Mouse (Mus musculus): ENCODE measurements around the gene Osbpl11. TPM values are rescaled to one million over a fixed set of nuclear protein-coding genes. Genes with fewer than 3 reads are reported as not detected.
"Not testable (repeated sequence)": the region's sequence is repeated elsewhere in the genome, so short reads cannot be mapped to it uniquely, and the experiment has no call there.

Osbpl11 gene
- total and polyA plus RNA-seq, 3 experiments: 8.9 to 18.4 (median 17.0) TPM

- Histone ChIP-seq H3K4me1 (ENCODE audit: control insufficient read depth, insufficient read depth, low read length) (no peaks in the 10 kb centered on the region), H3K79me2 (replicated peaks; ENCODE audit: control insufficient read depth, insufficient read depth, low read length) (no peaks in the 10 kb centered on the region), H3K9ac (ENCODE audit: low read depth, low read length) (no peak overlapping the region), H3K27ac (no peak overlapping the region), H3K36me3 (ENCODE audit: control insufficient read depth, insufficient read depth, low read length) (no peaks in the 10 kb centered on the region), H3K4me3 (no peak overlapping the region), H3K27me3 (ENCODE audit: control insufficient read depth, insufficient read depth, low read length) (no peaks in the 10 kb centered on the region)
- intact Hi-C loops (cut with DNase I): no loop called here
- no peak for DNase-seq
- WGBS: 77% methylated on average over 6 of the region's 6 CpGs
- TF ChIP-seq EP300 (IDR thresholded peaks at IDR 0.05; ENCODE audit: insufficient read depth, low read depth, low read length) (no peak), POLR2A (IDR thresholded peaks at IDR 0.05; ENCODE audit: insufficient read depth, low read depth, low read length) (no peak), CTCF (IDR thresholded peaks at IDR 0.05) (no peak)
Measured at GRCm38 (mm10) chr16:33171800-33172199, 13.1 kb upstream of the Osbpl11 start.

GRCm38 (mm10) chr16:33173151-33173550, 11.7 kb upstream of the Osbpl11 start:
- WGBS: 59% methylated on average over 5 of the region's 5 CpGs
- Histone ChIP-seq H3K27ac (no peak overlapping the region), H3K79me2 (replicated peaks; ENCODE audit: control insufficient read depth, insufficient read depth, low read length) (no peaks in the 10 kb centered on the region), H3K4me1 (ENCODE audit: control insufficient read depth, insufficient read depth, low read length) (peaks cover 1% of the 10 kb centered on the region; the same call in 1 of the 2 replicates), H3K36me3 (ENCODE audit: control insufficient read depth, insufficient read depth, low read length) (no peaks in the 10 kb centered on the region), H3K4me3 (no peak overlapping the region), H3K9ac (ENCODE audit: low read depth, low read length) (no peak overlapping the region), H3K27me3 (ENCODE audit: control insufficient read depth, insufficient read depth, low read length) (no peaks in the 10 kb centered on the region)
- TF ChIP-seq CTCF (IDR thresholded peaks at IDR 0.05): no peak
- no peak for TF ChIP-seq POLR2A (IDR thresholded peaks at IDR 0.05; ENCODE audit: insufficient read depth, low read depth, low read length)
- no peak for TF ChIP-seq EP300 (IDR thresholded peaks at IDR 0.05; ENCODE audit: insufficient read depth, low read depth, low read length)
- no peak for DNase-seq
- intact Hi-C loops (cut with DNase I): no loop called here

- no peaks in the 10 kb centered on the region for H3K36me3 ChIP-seq (ENCODE audit: control insufficient read depth, insufficient read depth, low read length)
- TF ChIP-seq CTCF (IDR thresholded peaks at IDR 0.05) (no peak), POLR2A (IDR thresholded peaks at IDR 0.05; ENCODE audit: insufficient read depth, low read depth, low read length) (no peak), EP300 (IDR thresholded peaks at IDR 0.05; ENCODE audit: insufficient read depth, low read depth, low read length) (no peak)
- peaks cover 2% of the 10 kb centered on the region; the same call in 1 of the 2 replicates for H3K4me1 ChIP-seq (ENCODE audit: control insufficient read depth, insufficient read depth, low read length)
- DNase-seq: no peak
- H3K27me3 ChIP-seq (ENCODE audit: control insufficient read depth, insufficient read depth, low read length): no peaks in the 10 kb centered on the region
- no peak overlapping the region for H3K4me3 ChIP-seq
- H3K79me2 ChIP-seq (replicated peaks; ENCODE audit: control insufficient read depth, insufficient read depth, low read length): no peaks in the 10 kb centered on the region
- intact Hi-C loops (cut with DNase I): no loop called here
- H3K9ac ChIP-seq (ENCODE audit: low read depth, low read length): no peak overlapping the region
- no peak overlapping the region for H3K27ac ChIP-seq
Measured at GRCm38 (mm10) chr16:33174695-33175094, 10.2 kb upstream of the Osbpl11 start.

- H3K27me3 ChIP-seq (ENCODE audit: control insufficient read depth, insufficient read depth, low read length); H3K9ac ChIP-seq (ENCODE audit: low read depth, low read length); intact Hi-C loops (cut with DNase I); H3K79me2 ChIP-seq (replicated peaks; ENCODE audit: control insufficient read depth, insufficient read depth, low read length); H3K4me1 ChIP-seq (ENCODE audit: control insufficient read depth, insufficient read depth, low read length); H3K36me3 ChIP-seq (ENCODE audit: control insufficient read depth, insufficient read depth, low read length); H3K4me3 ChIP-seq; H3K27ac ChIP-seq; DNase-seq: not testable (repeated sequence)
- WGBS: 90% methylated on average over 5 of the region's 5 CpGs
Measured at GRCm38 (mm10) chr16:33176831-33177230, 8.0 kb upstream of the Osbpl11 start.

GRCm38 (mm10) chr16:33177722-33178121, 7.1 kb upstream of the Osbpl11 start:
- intact Hi-C loops (cut with DNase I): no loop called here
- Histone ChIP-seq H3K79me2 (replicated peaks; ENCODE audit: control insufficient read depth, insufficient read depth, low read length) (no peaks in the 10 kb centered on the region), H3K4me1 (ENCODE audit: control insufficient read depth, insufficient read depth, low read length) (peaks cover 2% of the 10 kb centered on the region; the same call in 1 of the 2 replicates), H3K36me3 (ENCODE audit: control insufficient read depth, insufficient read depth, low read length) (no peaks in the 10 kb centered on the region), H3K4me3 (no peak overlapping the region), H3K27ac (no peak overlapping the region), H3K27me3 (ENCODE audit: control insufficient read depth, insufficient read depth, low read length) (no peaks in the 10 kb centered on the region), H3K9ac (ENCODE audit: low read depth, low read length) (no peak overlapping the region)
- WGBS: 80% methylated on average over 4 of the region's 4 CpGs
- no peak for TF ChIP-seq CTCF (IDR thresholded peaks at IDR 0.05)
- no peak for TF ChIP-seq EP300 (IDR thresholded peaks at IDR 0.05; ENCODE audit: insufficient read depth, low read depth, low read length)
- TF ChIP-seq POLR2A (IDR thresholded peaks at IDR 0.05; ENCODE audit: insufficient read depth, low read depth, low read length): no peak
- no peak for DNase-seq

DNA sequence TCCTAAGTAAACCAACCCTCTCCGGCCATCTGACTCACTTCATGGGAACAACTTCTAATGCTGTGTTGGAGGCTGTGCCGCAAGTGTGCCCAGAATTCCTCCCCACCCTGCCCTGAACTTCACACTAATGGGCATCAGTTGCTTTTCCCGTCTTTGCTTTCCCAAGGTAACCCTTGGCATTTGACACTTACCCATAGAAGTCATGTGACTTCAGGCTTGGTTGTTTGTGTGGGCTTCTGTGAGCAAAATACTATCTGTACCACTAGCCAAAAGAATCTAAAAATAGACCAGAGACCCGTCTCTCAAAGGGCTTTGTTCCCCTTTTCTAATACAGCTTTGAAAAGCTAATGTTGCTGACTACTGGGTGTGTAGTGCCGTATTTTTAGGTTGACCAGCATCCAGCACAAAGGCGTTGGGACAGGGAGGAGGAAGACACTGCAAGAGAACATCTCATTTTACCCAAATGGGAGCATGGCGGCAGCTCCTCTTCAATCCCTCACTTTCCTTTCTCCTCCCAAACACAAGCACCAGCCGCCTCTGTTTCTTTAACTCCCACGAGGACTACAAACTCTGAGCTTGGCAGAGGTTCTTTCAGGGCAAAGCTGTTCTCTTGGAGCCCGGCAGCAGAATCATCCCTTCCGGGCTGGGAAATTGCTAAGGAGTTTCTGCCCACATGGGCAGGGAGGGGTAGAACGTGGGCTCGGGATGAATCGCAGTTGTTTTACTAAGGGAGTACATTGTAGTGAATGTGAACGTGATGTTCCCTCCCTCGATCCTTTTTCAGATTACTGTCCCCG, 6.4 kb upstream of the Osbpl11 start:
- H3K79me2 ChIP-seq (replicated peaks; ENCODE audit: control insufficient read depth, insufficient read depth, low read length): no peaks in the 10 kb centered on the region
- no peaks in the 10 kb centered on the region for H3K27me3 ChIP-seq (ENCODE audit: control insufficient read depth, insufficient read depth, low read length)
- H3K4me3 ChIP-seq: no peak overlapping the region; the same call in 1 of the 2 replicates
- H3K4me1 ChIP-seq (ENCODE audit: control insufficient read depth, insufficient read depth, low read length): peaks cover 2% of the 10 kb centered on the region; the same call in 1 of the 2 replicates
- DNase-seq: peak; percentile 34 to 48
- intact Hi-C loops (cut with DNase I): no loop called here
- TF ChIP-seq EP300 (IDR thresholded peaks at IDR 0.05; ENCODE audit: insufficient read depth, low read depth, low read length): no peak
- no peak overlapping the region; the same call in 1 of the 2 replicates for H3K9ac ChIP-seq (ENCODE audit: low read depth, low read length)
- 46% methylated on average over 17 of the region's 17 CpGs for WGBS
- H3K36me3 ChIP-seq (ENCODE audit: control insufficient read depth, insufficient read depth, low read length): no peaks in the 10 kb centered on the region
- peak overlapping the region; percentile 41 for H3K27ac ChIP-seq

DNA sequence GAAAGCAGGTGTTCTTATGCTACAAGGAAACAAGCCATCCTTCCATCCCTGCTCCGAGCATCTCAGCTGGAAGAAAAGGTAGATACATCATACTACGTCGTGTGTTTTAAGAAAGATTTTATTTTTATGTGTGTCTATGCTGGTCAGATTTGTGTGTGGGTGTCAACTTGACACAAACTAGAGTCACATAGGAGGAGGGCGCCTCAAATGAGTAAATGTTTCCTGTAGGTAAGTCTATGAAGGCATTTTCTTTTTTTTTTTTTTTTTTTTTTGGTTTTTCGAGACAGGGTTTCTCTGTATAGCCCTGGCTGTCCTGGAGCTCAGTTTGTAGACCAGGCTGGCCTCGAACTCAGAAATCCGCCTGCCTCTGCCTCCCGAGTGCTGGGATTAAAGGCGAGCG, 5.6 kb upstream of the Osbpl11 start:
- H3K27me3 ChIP-seq (ENCODE audit: control insufficient read depth, insufficient read depth, low read length); H3K4me1 ChIP-seq (ENCODE audit: control insufficient read depth, insufficient read depth, low read length); DNase-seq; H3K79me2 ChIP-seq (replicated peaks; ENCODE audit: control insufficient read depth, insufficient read depth, low read length); H3K36me3 ChIP-seq (ENCODE audit: control insufficient read depth, insufficient read depth, low read length); H3K4me3 ChIP-seq; intact Hi-C loops (cut with DNase I); H3K9ac ChIP-seq (ENCODE audit: low read depth, low read length): not testable (repeated sequence)
- peak overlapping the region; percentile 41; the same call in 1 of the 2 replicates for H3K27ac ChIP-seq
- 93% methylated on average over 9 of the region's 10 CpGs for WGBS

Data from heart, adult 2 months (tissue).